Mouse (Mus musculus): ENCODE results near the gene Ncor2. TPM values are rescaled to one million over a fixed set of nuclear protein-coding genes. Genes with fewer than 3 reads are reported as not detected.

Ncor2 gene
- polyA plus RNA-seq, 2 experiments = 3.5 to 4.4 TPM

- Histone ChIP-seq H3K36me3 (replicated peaks; ENCODE audit: control insufficient read depth, insufficient read depth, low read depth) (no peaks in the 10 kb centered on the region), H3K4me2 (ENCODE audit: low read depth) (no peak overlapping the region), H3K4me1 (replicated peaks; ENCODE audit: control insufficient read depth in 2 of 2, insufficient read depth in 2 of 2, low read length in 1 of 2) (no peaks in the 10 kb centered on the region), H3K9ac (replicated peaks) (no peak overlapping the region), H3K9me3 (ENCODE audit: control insufficient read depth, low read length) (no peaks in the 10 kb centered on the region), H3K27me3 (ENCODE audit: control insufficient read depth, insufficient read depth, low read length) (no peaks in the 10 kb centered on the region), H3K4me3 (ENCODE audit: insufficient read depth in 1 of 2, low read depth in 2 of 2, low read length in 2 of 2) (no peak overlapping the region), H3K27ac (no peak overlapping the region)
- DNase-seq (ENCODE audit: low read depth in 3 of 3, low spot score in 3 of 3) (no peak), ATAC-seq (ENCODE audit: insufficient read depth) (no peak)
- WGBS (ENCODE audit: insufficient replicate concordance) = 83% methylated on average over 15 of the region's 15 CpGs
- TF ChIP-seq CTCF (IDR thresholded peaks at IDR 0.05; ENCODE audit: low read depth) (no peak), EP300 (IDR thresholded peaks at IDR 0.05; ENCODE audit: low read depth) (no peak)
Observed at GRCm38 (mm10) chr5:125017332-125017731, 161.7 kb downstream of the Ncor2 start.

GRCm38 (mm10) chr5:125016421-125017242 lies 162.4 kb downstream of the Ncor2 start:
- no peaks in the 10 kb centered on the region for H3K4me1 ChIP-seq (replicated peaks; ENCODE audit: control insufficient read depth in 2 of 2, insufficient read depth in 2 of 2, low read length in 1 of 2)
- H3K9ac ChIP-seq (replicated peaks) = no peak overlapping the region
- ATAC-seq (ENCODE audit: insufficient read depth) (no peak), DNase-seq (ENCODE audit: low read depth in 3 of 3, low spot score in 3 of 3) (no peak)
- H3K27me3 ChIP-seq (ENCODE audit: control insufficient read depth, insufficient read depth, low read length) = no peaks in the 10 kb centered on the region
- H3K27ac ChIP-seq = no peak overlapping the region
- no peak overlapping the region for H3K4me3 ChIP-seq (ENCODE audit: insufficient read depth in 1 of 2, low read depth in 2 of 2, low read length in 2 of 2)
- no peaks in the 10 kb centered on the region for H3K9me3 ChIP-seq (ENCODE audit: control insufficient read depth, low read length)
- TF ChIP-seq EP300 (IDR thresholded peaks at IDR 0.05; ENCODE audit: low read depth) (no peak), CTCF (IDR thresholded peaks at IDR 0.05; ENCODE audit: low read depth) (peak; percentile 19; the same call in 1 of the 2 replicates)
- no peaks in the 10 kb centered on the region for H3K36me3 ChIP-seq (replicated peaks; ENCODE audit: control insufficient read depth, insufficient read depth, low read depth)
- 80% methylated on average over 17 of the region's 17 CpGs for WGBS (ENCODE audit: insufficient replicate concordance)
- no peak overlapping the region for H3K4me2 ChIP-seq (ENCODE audit: low read depth)

GRCm38 (mm10) chr5:125015576-125015975 lies 163.4 kb downstream of the Ncor2 start:
- WGBS (ENCODE audit: insufficient replicate concordance) = 83% methylated on average over 9 of the region's 9 CpGs
- no peak for ATAC-seq (ENCODE audit: insufficient read depth)
- no peaks in the 10 kb centered on the region for H3K9me3 ChIP-seq (ENCODE audit: control insufficient read depth, low read length)

GRCm38 (mm10) chr5:125015066-125015465 lies 164.0 kb downstream of the Ncor2 start:
- WGBS (ENCODE audit: insufficient replicate concordance) = 80% methylated on average over 3 of the region's 3 CpGs
- Histone ChIP-seq H3K9me3 (ENCODE audit: control insufficient read depth, low read length) (no peaks in the 10 kb centered on the region), H3K4me3 (ENCODE audit: insufficient read depth in 1 of 2, low read depth in 2 of 2, low read length in 2 of 2) (no peak overlapping the region), H3K4me1 (replicated peaks; ENCODE audit: control insufficient read depth in 2 of 2, insufficient read depth in 2 of 2, low read length in 1 of 2) (no peaks in the 10 kb centered on the region), H3K36me3 (replicated peaks; ENCODE audit: control insufficient read depth, insufficient read depth, low read depth) (no peaks in the 10 kb centered on the region), H3K27ac (no peak overlapping the region), H3K9ac (replicated peaks) (no peak overlapping the region), H3K27me3 (ENCODE audit: control insufficient read depth, insufficient read depth, low read length) (no peaks in the 10 kb centered on the region), H3K4me2 (ENCODE audit: low read depth) (no peak overlapping the region)
- no peak for DNase-seq (ENCODE audit: low read depth in 3 of 3, low spot score in 3 of 3)
- ATAC-seq (ENCODE audit: insufficient read depth) = no peak
- TF ChIP-seq EP300 (IDR thresholded peaks at IDR 0.05; ENCODE audit: low read depth) = no peak
- TF ChIP-seq CTCF (IDR thresholded peaks at IDR 0.05; ENCODE audit: low read depth) = no peak

More at GRCm38 (mm10) chr5:125015576-125015975, 163.4 kb downstream of the Ncor2 start:
- Histone ChIP-seq H3K36me3 (replicated peaks; ENCODE audit: control insufficient read depth, insufficient read depth, low read depth) (no peaks in the 10 kb centered on the region), H3K4me2 (ENCODE audit: low read depth) (no peak overlapping the region), H3K4me3 (ENCODE audit: insufficient read depth in 1 of 2, low read depth in 2 of 2, low read length in 2 of 2) (no peak overlapping the region), H3K4me1 (replicated peaks; ENCODE audit: control insufficient read depth in 2 of 2, insufficient read depth in 2 of 2, low read length in 1 of 2) (no peaks in the 10 kb centered on the region), H3K9ac (replicated peaks) (no peak overlapping the region), H3K27ac (no peak overlapping the region), H3K27me3 (ENCODE audit: control insufficient read depth, insufficient read depth, low read length) (no peaks in the 10 kb centered on the region)
- DNase-seq (ENCODE audit: low read depth in 3 of 3, low spot score in 3 of 3) = no peak
- TF ChIP-seq CTCF (IDR thresholded peaks at IDR 0.05; ENCODE audit: low read depth) = no peak
- no peak for TF ChIP-seq EP300 (IDR thresholded peaks at IDR 0.05; ENCODE audit: low read depth)

- Histone ChIP-seq H3K27ac (no peak overlapping the region), H3K4me1 (replicated peaks; ENCODE audit: control insufficient read depth in 2 of 2, insufficient read depth in 2 of 2, low read length in 1 of 2) (no peaks in the 10 kb centered on the region), H3K4me2 (ENCODE audit: low read depth) (no peak overlapping the region), H3K27me3 (ENCODE audit: control insufficient read depth, insufficient read depth, low read length) (no peaks in the 10 kb centered on the region), H3K9ac (replicated peaks) (no peak overlapping the region), H3K4me3 (ENCODE audit: insufficient read depth in 1 of 2, low read depth in 2 of 2, low read length in 2 of 2) (no peak overlapping the region), H3K36me3 (replicated peaks; ENCODE audit: control insufficient read depth, insufficient read depth, low read depth) (no peaks in the 10 kb centered on the region), H3K9me3 (ENCODE audit: control insufficient read depth, low read length) (no peaks in the 10 kb centered on the region)
- WGBS (ENCODE audit: insufficient replicate concordance) = 58% methylated on average over 7 of the region's 7 CpGs
- TF ChIP-seq EP300 (IDR thresholded peaks at IDR 0.05; ENCODE audit: low read depth) (no peak), CTCF (IDR thresholded peaks at IDR 0.05; ENCODE audit: low read depth) (peak; percentile 92)
- no peak for ATAC-seq (ENCODE audit: insufficient read depth)
- DNase-seq (ENCODE audit: low read depth in 3 of 3, low spot score in 3 of 3) = no peak
Observed at GRCm38 (mm10) chr5:125014497-125014896, 164.5 kb downstream of the Ncor2 start.

All from liver, embryonic 14.5 days (tissue).